Mouse (Mus musculus) kidney, postnatal 0 days (tissue): ENCODE results near the gene Zeb2. TPM values are rescaled to one million over a fixed set of nuclear protein-coding genes. Genes with fewer than 3 reads are reported as not detected.

Experiments
- ATAC-seq: fragments of 200-750 bp; cut with Nextera tagmentation; replicated peaks from 2 replicates; pipeline ENCODE4 v1.8.0; 2017; ENCODE audit warnings: low read depth, moderate number of reproducible peaks, moderate TSS enrichment, moderate library complexity; ENCODE audit not compliant: low FRiP score
- DNase-seq: peaks from one replicate; pipeline ENCODE4 v3.0.0-alpha.2; 2016; ENCODE audit warnings: low spot score
- H3K27ac ChIP-seq: fragments of 300-500 bp; sonication (generic); 2 replicates; pipeline ENCODE4 v1.5.1; 2014; ENCODE audit warnings: mild to moderate bottlenecking
- H3K27me3 ChIP-seq: fragments of 300-500 bp; sonication (generic); 2 replicates; pipeline ENCODE4 v1.6.1; 2014; ENCODE audit warnings: low read length, mixed read lengths; ENCODE audit not compliant: insufficient read depth
- H3K36me3 ChIP-seq: fragments of 300-500 bp; sonication (generic); 2 replicates; pipeline ENCODE4 v1.6.1; 2014; ENCODE audit warnings: low read length, mixed read lengths; ENCODE audit not compliant: insufficient read depth
- H3K4me1 ChIP-seq: fragments of 300-500 bp; sonication (generic); replicated peaks from 2 replicates; pipeline ENCODE4 v1.6.1; 2014; ENCODE audit warnings: antibody characterized with exemption, low read length, mixed read lengths; ENCODE audit not compliant: insufficient read depth
- H3K4me2 ChIP-seq: fragments of 300-500 bp; sonication (generic); 2 replicates; pipeline ENCODE4 v1.6.1; 2014; ENCODE audit warnings: mild to moderate bottlenecking, low read length, moderate library complexity, mixed read lengths
- H3K4me3 ChIP-seq: fragments of 300-500 bp; sonication (generic); replicated peaks from 2 replicates; pipeline ENCODE4 v1.5.1; 2014; ENCODE audit warnings: low read depth, low read length
- H3K9ac ChIP-seq: fragments of 300-500 bp; sonication (generic); 2 replicates; pipeline ENCODE4 v1.6.1; 2014; ENCODE audit warnings: low read depth, low read length
- H3K9me3 ChIP-seq: fragments of 300-500 bp; sonication (generic); replicated peaks from 2 replicates; pipeline ENCODE4 v1.6.1; 2016; ENCODE audit warnings: low read length, inconsistent platforms, mixed read lengths
- CTCF ChIP-seq: IDR thresholded peaks from 2 replicates; pipeline ENCODE4 v1.5.1; 2016; ENCODE audit warnings: antibody characterized with exemption, low read depth, mild to moderate bottlenecking, moderate library complexity
- WGBS: fragments of 180-500 bp; shearing (Covaris S2); extraction: QIAGEN DNeasy Blood & Tissue Kit; methylation state at CpG from one replicate; pipeline ENCODE4 v1.1.7; 2014; 5-methylcytosine and 5-hydroxymethylcytosine counted together
- polyA plus RNA-seq: library from polyadenylated mRNA; unstranded; fragments of >200 nt; fragmentation: Nextera tagmentation; extraction: Ambion mirVana; gene quantifications from 2 replicates; pipeline ENCODE4 v1.2.1, GENCODE M21; 2015

Zeb2 gene
- polyA plus RNA-seq, 1 experiment from 2014 or later, result 31.4 TPM

- Histone ChIP-seq H3K4me1 (peaks cover 11% of the 10 kb centered on the region; the same call in 1 of the 2 replicates), H3K27ac (no peak overlapping the region), H3K9ac (no peak overlapping the region), H3K36me3 (no peaks in the 10 kb centered on the region), H3K27me3 (no peaks in the 10 kb centered on the region), H3K4me2 (no peak overlapping the region), H3K4me3 (no peak overlapping the region), H3K9me3 (no peaks in the 10 kb centered on the region)
- TF ChIP-seq CTCF, result no peak
- DNase-seq, result no peak
- ATAC-seq, result no peak
- WGBS, result 40% methylated on average over 10 of the region's 10 CpGs
These were observed 60.2 kb downstream of the Zeb2 start for GRCm38 (mm10) chr2:45056856-45057562.

DNA sequence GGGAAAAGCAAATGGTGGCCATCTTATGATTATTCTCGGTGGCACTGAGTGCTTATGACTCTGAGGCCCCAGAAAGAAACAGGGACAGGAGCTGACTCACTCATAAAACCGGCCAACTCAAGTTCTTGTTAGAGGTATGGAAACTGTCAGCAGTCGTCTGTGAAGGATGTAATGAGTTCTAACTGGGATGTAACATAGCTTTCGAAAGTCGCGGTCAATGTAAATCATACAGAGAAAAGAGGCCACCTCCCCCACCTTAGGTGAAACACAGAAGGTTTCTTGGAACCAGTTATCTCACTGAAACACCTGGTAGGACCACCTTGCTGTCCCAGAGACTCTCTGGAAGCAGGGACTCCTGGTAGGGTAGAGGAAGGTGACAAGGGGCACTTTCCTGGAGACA is 61.3 kb downstream of the Zeb2 start:
- no peak for ATAC-seq
- Histone ChIP-seq H3K9me3 (no peaks in the 10 kb centered on the region), H3K27me3 (no peaks in the 10 kb centered on the region), H3K4me1 (peaks cover 16% of the 10 kb centered on the region; the same call in 1 of the 2 replicates), H3K36me3 (no peaks in the 10 kb centered on the region), H3K4me3 (no peak overlapping the region), H3K9ac (no peak overlapping the region), H3K4me2 (no peak overlapping the region), H3K27ac (no peak overlapping the region)
- no peak for TF ChIP-seq CTCF
- DNase-seq, result no peak
- 51% methylated on average over 6 of the region's 6 CpGs for WGBS

DNA sequence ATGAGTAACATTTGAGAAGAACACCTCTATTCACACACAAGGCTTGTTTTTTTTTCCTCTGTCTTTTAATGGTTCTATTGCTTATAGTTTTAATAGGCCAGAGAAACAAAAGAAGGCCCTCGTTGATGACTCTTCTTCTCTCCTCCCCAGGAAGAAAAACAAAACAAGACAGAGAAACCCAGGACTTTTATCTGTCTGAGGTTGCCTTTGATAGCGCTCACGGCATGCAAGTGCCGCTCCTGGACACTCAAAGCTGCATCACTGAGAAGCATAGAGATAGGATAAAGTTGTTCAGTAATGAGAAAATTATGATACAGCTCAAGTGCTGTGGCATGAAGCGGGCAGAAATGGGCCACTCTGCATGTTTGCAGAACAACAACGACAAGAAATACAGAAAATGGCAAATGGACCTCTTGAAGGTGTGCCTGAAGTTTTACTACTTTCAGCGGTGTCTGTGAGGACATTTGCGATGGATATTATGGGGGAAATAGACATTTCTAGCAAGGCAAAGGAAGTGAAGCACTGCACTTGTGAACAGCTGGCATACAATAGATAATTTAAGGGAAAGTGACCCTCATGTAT is 62.1 kb downstream of the Zeb2 start:
- WGBS, result 54% methylated on average over 8 of the region's 8 CpGs
- peak overlapping the region; percentile 55; the same call in 1 of the 2 replicates for H3K27ac ChIP-seq

GRCm38 (mm10) chr2:45054070-45055025 is 62.8 kb downstream of the Zeb2 start:
- Histone ChIP-seq H3K27ac (peak overlapping the region; percentile 32; the same call in 1 of the 2 replicates), H3K4me2 (no peak overlapping the region), H3K9me3 (no peaks in the 10 kb centered on the region), H3K27me3 (no peaks in the 10 kb centered on the region), H3K36me3 (no peaks in the 10 kb centered on the region), H3K4me1 (peaks cover 16% of the 10 kb centered on the region; the same call in 1 of the 2 replicates), H3K9ac (no peak overlapping the region), H3K4me3 (no peak overlapping the region)
- TF ChIP-seq CTCF, result no peak
- WGBS, result 50% methylated on average over 11 of the region's 11 CpGs
- ATAC-seq, result no peak
- no peak for DNase-seq

More for the DNA sequence above, 62.1 kb downstream of the Zeb2 start:
- H3K36me3 ChIP-seq, result no peaks in the 10 kb centered on the region
- H3K4me1 ChIP-seq, result peaks cover 16% of the 10 kb centered on the region; the same call in 1 of the 2 replicates
- no peaks in the 10 kb centered on the region for H3K27me3 ChIP-seq
- no peak overlapping the region for H3K4me2 ChIP-seq
- no peak for DNase-seq
- no peak for TF ChIP-seq CTCF
- ATAC-seq, result no peak
- H3K9me3 ChIP-seq, result no peaks in the 10 kb centered on the region
- no peak overlapping the region for H3K4me3 ChIP-seq
- no peak overlapping the region for H3K9ac ChIP-seq

- no peak for TF ChIP-seq CTCF
- H3K36me3 ChIP-seq, result no peaks in the 10 kb centered on the region
- no peak overlapping the region for H3K9ac ChIP-seq
- H3K4me2 ChIP-seq, result no peak overlapping the region
- H3K4me3 ChIP-seq, result no peak overlapping the region
- DNase-seq (no peak), ATAC-seq (no peak)
- WGBS, result 48% methylated on average over 4 of the region's 4 CpGs
- H3K27me3 ChIP-seq, result no peaks in the 10 kb centered on the region
- H3K27ac ChIP-seq, result 0 out of 2 replicates have a peak overlapping the region, but pooled peaks have one; percentile 27
- H3K4me1 ChIP-seq, result peaks cover 16% of the 10 kb centered on the region; the same call in 1 of the 2 replicates
- H3K9me3 ChIP-seq, result no peaks in the 10 kb centered on the region
These were observed 64.6 kb downstream of the Zeb2 start for GRCm38 (mm10) chr2:45052587-45052986.

DNA sequence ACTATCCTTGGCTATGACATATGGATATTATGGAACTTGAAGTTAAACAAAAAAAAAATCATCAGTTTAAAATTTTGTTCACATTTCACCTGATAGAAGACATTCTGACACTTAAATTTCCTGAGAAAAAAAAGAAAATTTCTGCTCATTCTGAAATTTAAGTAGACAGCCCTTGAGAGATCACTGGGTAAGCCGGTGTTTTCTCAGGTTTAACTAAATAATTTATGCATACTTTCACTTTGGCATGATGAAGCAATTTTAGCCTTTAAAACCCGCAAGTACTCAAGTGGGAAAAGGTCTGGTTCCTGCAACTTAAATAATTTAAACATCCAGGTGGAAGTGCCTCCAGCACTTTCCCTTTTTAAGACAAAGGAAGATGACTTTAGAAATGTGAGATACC is 65.9 kb downstream of the Zeb2 start:
- H3K4me3 ChIP-seq, result no peak overlapping the region
- H3K9me3 ChIP-seq, result no peaks in the 10 kb centered on the region
- H3K36me3 ChIP-seq, result no peaks in the 10 kb centered on the region
- no peak overlapping the region for H3K4me2 ChIP-seq
- no peak for ATAC-seq
- 41% methylated on average over 2 of the region's 2 CpGs for WGBS
- H3K27me3 ChIP-seq, result no peaks in the 10 kb centered on the region
- no peak overlapping the region for H3K27ac ChIP-seq
- no peak for DNase-seq
- TF ChIP-seq CTCF, result no peak
- H3K9ac ChIP-seq, result no peak overlapping the region
- peaks cover 16% of the 10 kb centered on the region for H3K4me1 ChIP-seq
